Mouse (Mus musculus) liver, postnatal 0 days (tissue): ENCODE measurements around the gene Dgki. TPM values are rescaled to one million over a fixed set of nuclear protein-coding genes. Genes with fewer than 3 reads are reported as not detected.

Source experiments
- ATAC-seq: fragments of 200-750 bp; cut with Nextera tagmentation; 2 replicates; pipeline ENCODE4 v1.8.0; 2017; ENCODE audit warnings: mild to moderate bottlenecking, moderate library complexity
- DNase-seq: peaks from one replicate; pipeline ENCODE4 v3.0.0-alpha.2; 2016
- H3K27ac ChIP-seq: fragments of 300-500 bp; sonication (generic); 2 replicates; pipeline ENCODE4 v1.5.1; 2014; ENCODE audit warnings: antibody characterized with exemption, moderate library complexity, mild to moderate bottlenecking, low read depth
- H3K27me3 ChIP-seq: fragments of 300-500 bp; sonication (generic); 2 replicates; pipeline ENCODE4 v1.6.1; 2014; ENCODE audit warnings: low read length, control low read depth, mixed read lengths; ENCODE audit not compliant: insufficient read depth
- H3K36me3 ChIP-seq: fragments of 300-500 bp; sonication (generic); replicated peaks from 2 replicates; pipeline ENCODE4 v1.6.1; 2014; ENCODE audit warnings: mild to moderate bottlenecking, control low read depth, low read length, moderate library complexity, mixed read lengths; ENCODE audit not compliant: insufficient read depth
- H3K4me1 ChIP-seq: fragments of 300-500 bp; sonication (generic); 2 replicates; pipeline ENCODE4 v1.6.1; 2014; ENCODE audit warnings: antibody characterized with exemption, mild to moderate bottlenecking, control low read depth; ENCODE audit not compliant: insufficient read depth
- H3K4me2 ChIP-seq: fragments of 300-500 bp; sonication (generic); 2 replicates; pipeline ENCODE4 v1.6.1; 2014; ENCODE audit warnings: low read depth, mild to moderate bottlenecking, low read length, moderate library complexity, mixed read lengths
- H3K4me3 ChIP-seq: fragments of 300-500 bp; sonication (generic); 2 replicates; pipeline ENCODE4 v1.5.1; 2014; ENCODE audit warnings: low read depth, low read length
- H3K9ac ChIP-seq: fragments of 300-500 bp; sonication (generic); replicated peaks from 2 replicates; pipeline ENCODE4 v1.6.1; 2014; ENCODE audit warnings: mild to moderate bottlenecking, moderate library complexity
- H3K9me3 ChIP-seq: fragments of 300-500 bp; sonication (generic); 2 replicates; pipeline ENCODE4 v1.6.1; 2016; ENCODE audit warnings: mild to moderate bottlenecking, control low read depth, low read length, mixed read lengths
- CTCF ChIP-seq: sonication (generic); IDR thresholded peaks from 2 replicates; pipeline ENCODE4 v1.5.1; 2016; ENCODE audit warnings: antibody characterized with exemption, low read depth
- EP300 ChIP-seq: IDR thresholded peaks from 2 replicates; pipeline ENCODE4 v1.6.1; 2016; ENCODE audit warnings: antibody characterized with exemption, low read depth, mild to moderate bottlenecking
- WGBS: fragments of 180-500 bp; shearing (Covaris S2); extraction: QIAGEN DNeasy Blood & Tissue Kit; methylation state at CpG from one replicate; pipeline ENCODE4 v1.1.7; 2014; ENCODE audit not compliant: insufficient replicate concordance; 5-methylcytosine and 5-hydroxymethylcytosine counted together
- polyA plus RNA-seq: library from polyadenylated mRNA; unstranded; fragments of >200 nt; fragmentation: Nextera tagmentation; extraction: Ambion mirVana; gene quantifications from 2 replicates; pipeline ENCODE4 v1.2.1, GENCODE M21; 2015

The Dgki gene
- polyA plus RNA-seq, 1 experiment from 2014 or later, result 0.56 TPM

GRCm38 (mm10) chr6:36936816-36937215 is 363.2 kb downstream of the Dgki start:
- H3K36me3 ChIP-seq, result no peaks in the 10 kb centered on the region
- DNase-seq (no peak), ATAC-seq (no peak)
- no peak overlapping the region for H3K27ac ChIP-seq
- H3K4me2 ChIP-seq, result no peak overlapping the region
- no peak overlapping the region for H3K4me3 ChIP-seq
- no peak overlapping the region for H3K9ac ChIP-seq
- no peaks in the 10 kb centered on the region for H3K4me1 ChIP-seq
- no peaks in the 10 kb centered on the region for H3K27me3 ChIP-seq
- H3K9me3 ChIP-seq, result no peaks in the 10 kb centered on the region
- no peak for TF ChIP-seq CTCF
- no peak for TF ChIP-seq EP300
- WGBS, result 75% methylated on average over 4 of the region's 4 CpGs

GRCm38 (mm10) chr6:36931473-36931872 is 368.5 kb downstream of the Dgki start:
- Histone ChIP-seq H3K4me1 (no peaks in the 10 kb centered on the region), H3K36me3 (no peaks in the 10 kb centered on the region), H3K9ac (no peak overlapping the region), H3K4me2 (no peak overlapping the region), H3K4me3 (no peak overlapping the region), H3K27me3 (no peaks in the 10 kb centered on the region), H3K9me3 (no peaks in the 10 kb centered on the region), H3K27ac (no peak overlapping the region)
- WGBS, result 75% methylated on average over 4 of the region's 4 CpGs
- ATAC-seq (no peak), DNase-seq (no peak)
- TF ChIP-seq EP300, result no peak
- no peak for TF ChIP-seq CTCF

- no peak for ATAC-seq
- no peaks in the 10 kb centered on the region for H3K9me3 ChIP-seq
- H3K4me1 ChIP-seq, result no peaks in the 10 kb centered on the region
- H3K27me3 ChIP-seq, result no peaks in the 10 kb centered on the region
- DNase-seq, result no peak
- 76% methylated on average over 2 of the region's 2 CpGs for WGBS
- no peaks in the 10 kb centered on the region for H3K36me3 ChIP-seq
- no peak overlapping the region for H3K9ac ChIP-seq
- H3K27ac ChIP-seq, result no peak overlapping the region
- no peak overlapping the region for H3K4me3 ChIP-seq
- no peak overlapping the region for H3K4me2 ChIP-seq
- no peak for TF ChIP-seq CTCF
Observed at GRCm38 (mm10) chr6:36929781-36930180, 370.2 kb downstream of the Dgki start.

- TF ChIP-seq EP300 (no peak), CTCF (no peak)
- H3K9ac ChIP-seq, result no peak overlapping the region
- H3K27ac ChIP-seq, result no peak overlapping the region
- DNase-seq, result no peak
- H3K4me1 ChIP-seq, result no peaks in the 10 kb centered on the region
- 72% methylated on average over 4 of the region's 4 CpGs for WGBS
- no peaks in the 10 kb centered on the region for H3K27me3 ChIP-seq
- no peaks in the 10 kb centered on the region for H3K9me3 ChIP-seq
- no peak overlapping the region for H3K4me2 ChIP-seq
- H3K4me3 ChIP-seq, result no peak overlapping the region
- H3K36me3 ChIP-seq, result no peaks in the 10 kb centered on the region
- ATAC-seq, result no peak
Observed at GRCm38 (mm10) chr6:36926455-36926854, 373.5 kb downstream of the Dgki start.

- Histone ChIP-seq H3K9ac (no peak overlapping the region), H3K4me2 (no peak overlapping the region), H3K4me1 (no peaks in the 10 kb centered on the region), H3K4me3 (no peak overlapping the region), H3K9me3 (no peaks in the 10 kb centered on the region), H3K36me3 (no peaks in the 10 kb centered on the region), H3K27ac (no peak overlapping the region), H3K27me3 (no peaks in the 10 kb centered on the region)
- 79% methylated on average over 4 of the region's 4 CpGs for WGBS
- no peak for TF ChIP-seq CTCF
- TF ChIP-seq EP300, result no peak
- no peak for DNase-seq
- ATAC-seq, result no peak
Observed at GRCm38 (mm10) chr6:36922006-36922405, 378.0 kb downstream of the Dgki start.

- Histone ChIP-seq H3K4me2 (no peak overlapping the region), H3K9ac (no peak overlapping the region), H3K9me3 (no peaks in the 10 kb centered on the region), H3K36me3 (no peaks in the 10 kb centered on the region), H3K4me1 (no peaks in the 10 kb centered on the region), H3K27me3 (no peaks in the 10 kb centered on the region), H3K4me3 (no peak overlapping the region), H3K27ac (no peak overlapping the region)
- no peak for DNase-seq
- TF ChIP-seq EP300, result no peak
- TF ChIP-seq CTCF, result no peak
- no peak for ATAC-seq
- WGBS, result 72% methylated on average over 6 of the region's 6 CpGs
Observed at GRCm38 (mm10) chr6:36911586-36911985, 388.4 kb downstream of the Dgki start.

GRCm38 (mm10) chr6:36907191-36907590 is 392.8 kb downstream of the Dgki start:
- H3K4me2 ChIP-seq, result no peak overlapping the region
- no peaks in the 10 kb centered on the region for H3K4me1 ChIP-seq
- 68% methylated on average over 3 of the region's 3 CpGs for WGBS
- H3K4me3 ChIP-seq, result no peak overlapping the region
- H3K9ac ChIP-seq, result no peak overlapping the region
- H3K27ac ChIP-seq, result no peak overlapping the region
- H3K36me3 ChIP-seq, result no peaks in the 10 kb centered on the region
- no peaks in the 10 kb centered on the region for H3K9me3 ChIP-seq
- ATAC-seq (no peak), DNase-seq (no peak)
- TF ChIP-seq CTCF (no peak), EP300 (no peak)
- H3K27me3 ChIP-seq, result no peaks in the 10 kb centered on the region
